In the genomic region with DNA sequence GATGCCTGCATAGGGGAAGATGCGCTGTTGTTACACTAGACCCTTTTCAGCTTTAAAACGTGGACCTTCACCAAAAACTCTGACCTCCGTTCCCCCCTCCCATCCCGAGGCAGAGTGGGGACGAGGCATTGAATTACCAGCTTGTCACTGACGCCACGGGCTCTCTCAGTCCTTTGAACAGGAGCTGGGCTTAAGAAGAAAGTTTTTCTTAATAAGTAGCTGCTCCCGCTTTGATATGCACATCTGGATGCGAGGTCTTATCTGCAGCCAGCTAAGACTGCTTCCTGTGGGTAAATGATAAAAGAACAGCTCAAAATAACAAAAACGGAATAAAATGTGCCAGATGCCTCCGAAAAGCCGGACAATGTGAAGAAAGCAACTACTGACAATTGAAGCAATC, we compare ENCODE assay signal across 11 mouse cellular contexts.
DNase-seq lines count a peak whose midpoint lies in the region; ATAC-seq and TF ChIP-seq lines count a peak whose summit lies in the region.
"Had no signal": no experiment of that assay in that cellular context is flagged by ENCODE, and none has a peak within 500 bp of the region (broad histone marks: within the 10 kb centered on the region; RNA-seq: fewer than 3 reads in every experiment).

No protein-coding gene starts in this region.

- H3K27me3 ChIP-seq in heart, embryonic 12.5 days (replicated peaks): peaks cover 59% of the 10 kb centered on the region
- peaks cover 38% of the 10 kb centered on the region for H3K27me3 ChIP-seq in hindbrain, embryonic 14.5 days (ENCODE audit: control insufficient read depth, insufficient read depth, low read length)
- 0 out of 2 replicates have a peak, but pooled peaks cover 9% of the 10 kb centered on the region for H3K27me3 ChIP-seq in midbrain, embryonic 15.5 days (replicated peaks)

- intact Hi-C loops in heart, postnatal 25 days (cut with DNase I): no loop called here
- intact Hi-C loops in gastrocnemius, postnatal 14 days (cut with DNase I; ENCODE audit: low total_unique reads): no loop called here

- no peak for DNase-seq in heart, postnatal 25 days (ENCODE audit: low spot score)
- peak; percentile 67 for DNase-seq in brain, embryonic 14.5 days (ENCODE audit: low read depth)
- no peak for DNase-seq in hindbrain, embryonic 14.5 days (ENCODE audit: low spot score)
- no peak for DNase-seq in adrenal gland, adult 18-20 months (ENCODE audit: low spot score in 2 of 2)
- DNase-seq in gastrocnemius, postnatal 14 days: no peak
- DNase-seq in spleen, postnatal 10 days (ENCODE audit: low spot score in 2 of 2): no peak
- DNase-seq: cerebellum, adult 11-12 months; layer of hippocampus, adult 9-11 months had no signal

- peak overlapping the region; percentile 72 for H3K4me2 ChIP-seq in heart, embryonic 12.5 days
- 0 out of 2 replicates have a peak overlapping the region, but pooled peaks have one; percentile 15 for H3K4me2 ChIP-seq in hindbrain, embryonic 14.5 days (replicated peaks)
- H3K4me2 ChIP-seq in midbrain, embryonic 15.5 days: peak overlapping the region; percentile 41

- TF ChIP-seq POLR2A in brain, embryonic 14.5 days (IDR thresholded peaks at IDR 0.05; ENCODE audit: borderline replicate concordance, extremely low read depth, insufficient read depth, insufficient read length, poor library complexity, severe bottlenecking): no peak

- no peak for TF ChIP-seq CTCF in brain, embryonic 14.5 days (IDR thresholded peaks at IDR 0.05; ENCODE audit: borderline replicate concordance, extremely low read depth, insufficient read depth, insufficient read length)

- peaks cover 3% of the 10 kb centered on the region for H3K9me3 ChIP-seq in heart, embryonic 12.5 days (replicated peaks)
- no peaks in the 10 kb centered on the region for H3K9me3 ChIP-seq in hindbrain, embryonic 14.5 days (ENCODE audit: control insufficient read depth, low read length)
- H3K9me3 ChIP-seq in midbrain, embryonic 15.5 days: no peaks in the 10 kb centered on the region; the same call in 1 of the 2 replicates

- WGBS in heart, embryonic 12.5 days: 3% methylated on average over 12 of the region's 12 CpGs
- WGBS in hindbrain, embryonic 14.5 days: 5% methylated on average over 12 of the region's 12 CpGs
- WGBS in midbrain, embryonic 15.5 days: 3% methylated on average over 12 of the region's 12 CpGs

- no peaks in the 10 kb centered on the region for H3K36me3 ChIP-seq in heart, embryonic 12.5 days
- no peaks in the 10 kb centered on the region for H3K36me3 ChIP-seq in hindbrain, embryonic 14.5 days (replicated peaks; ENCODE audit: control insufficient read depth, insufficient read depth)
- no peaks in the 10 kb centered on the region for H3K36me3 ChIP-seq in midbrain, embryonic 15.5 days (replicated peaks)

- H3K4me1 ChIP-seq in heart, embryonic 12.5 days (replicated peaks): peaks cover 14% of the 10 kb centered on the region
- peaks cover 20% of the 10 kb centered on the region for H3K4me1 ChIP-seq in hindbrain, embryonic 14.5 days (replicated peaks; ENCODE audit: control insufficient read depth, insufficient read depth, low read length)
- peaks cover 43% of the 10 kb centered on the region for H3K4me1 ChIP-seq in midbrain, embryonic 15.5 days

- ATAC-seq in heart, embryonic 12.5 days (ENCODE audit: insufficient number of reproducible peaks, low FRiP score): no peak
- ATAC-seq in hindbrain, embryonic 14.5 days (ENCODE audit: low FRiP score): no peak
- ATAC-seq in midbrain, embryonic 15.5 days (replicated peaks): no peak
- ATAC-seq: lung, postnatal 0 days had no signal

- H3K27ac ChIP-seq in heart, embryonic 12.5 days (ENCODE audit: poor library complexity, severe bottlenecking): no peak overlapping the region
- H3K27ac ChIP-seq in hindbrain, embryonic 14.5 days: no peak overlapping the region
- no peak overlapping the region; the same call in 1 of the 2 replicates for H3K27ac ChIP-seq in midbrain, embryonic 15.5 days

- H3K4me3 ChIP-seq in heart, embryonic 12.5 days: peak overlapping the region; percentile 7; the same call in 1 of the 2 replicates
- no peak overlapping the region for H3K4me3 ChIP-seq in hindbrain, embryonic 14.5 days (replicated peaks; ENCODE audit: low read length)
- no peak overlapping the region for H3K4me3 ChIP-seq in midbrain, embryonic 15.5 days

- no peak overlapping the region for H3K9ac ChIP-seq in heart, embryonic 12.5 days
- no peak overlapping the region for H3K9ac ChIP-seq in hindbrain, embryonic 14.5 days
- no peak overlapping the region for H3K9ac ChIP-seq in midbrain, embryonic 15.5 days

Comparison
In these comparisons a context has a peak if more than half of its experiments do, and no peak if none do; other contexts are left out.
1. H3K4me2 ChIP-seq: peak in every context shown above with its lines; median percentile 72 in heart, embryonic 12.5 days; 41 in midbrain, embryonic 15.5 days; 15 in hindbrain, embryonic 14.5 days.